Mouse (Mus musculus) lung, embryonic 14.5 days (tissue): Measurements from ENCODE around the gene Gtf2a1l. TPM values are rescaled to one million over a fixed set of nuclear protein-coding genes. Genes with fewer than 3 reads are reported as not detected.

Experiments
- ATAC-seq: fragments of 200-750 bp; cut with Nextera tagmentation; 2 replicates; pipeline ENCODE4 v1.8.0; 2017; ENCODE audit warnings: mild to moderate bottlenecking, moderate TSS enrichment, moderate library complexity; ENCODE audit not compliant: insufficient read depth
- DNase-seq: peaks from one replicate; pipeline ENCODE4 v3.0.0-alpha.2; 2015
- H3K27ac ChIP-seq: fragments of 300-500 bp; sonication (generic); 2 replicates; pipeline ENCODE4 v1.5.1; 2014; ENCODE audit warnings: low read depth, mild to moderate bottlenecking, moderate library complexity
- H3K27me3 ChIP-seq: fragments of 300-500 bp; sonication (generic); 2 replicates; pipeline ENCODE4 v1.6.1; 2014; ENCODE audit warnings: low read length, control low read depth; ENCODE audit not compliant: insufficient read depth
- H3K36me3 ChIP-seq: fragments of 300-500 bp; sonication (generic); 2 replicates; pipeline ENCODE4 v1.6.1; 2014; ENCODE audit warnings: control low read depth; ENCODE audit not compliant: insufficient read depth
- H3K4me1 ChIP-seq: fragments of 300-500 bp; sonication (generic); 2 replicates; pipeline ENCODE4 v1.6.1; 2014; ENCODE audit warnings: antibody characterized with exemption, control low read depth; ENCODE audit not compliant: insufficient read depth
- H3K4me2 ChIP-seq: fragments of 300-500 bp; sonication (generic); 2 replicates; pipeline ENCODE4 v1.6.1; 2014; ENCODE audit warnings: mild to moderate bottlenecking
- H3K4me3 ChIP-seq: fragments of 300-500 bp; sonication (generic); 2 replicates; pipeline ENCODE4 v1.5.1; 2014; ENCODE audit warnings: low read depth, low read length
- H3K9ac ChIP-seq: fragments of 300-500 bp; sonication (generic); 2 replicates; pipeline ENCODE4 v1.6.1; 2014
- H3K9me3 ChIP-seq: fragments of 300-500 bp; sonication (generic); 2 replicates; pipeline ENCODE4 v1.6.1; 2016; ENCODE audit warnings: low read depth, low read length, control low read depth
- CTCF ChIP-seq: IDR thresholded peaks from 2 replicates; pipeline ENCODE4 v1.5.1; 2016; ENCODE audit warnings: antibody characterized with exemption, low read depth
- WGBS: fragments of 180-500 bp; shearing (Covaris S2); extraction: QIAGEN DNeasy Blood & Tissue Kit; methylation state at CpG from one replicate; pipeline ENCODE4 v1.1.7; 2014; 5-methylcytosine and 5-hydroxymethylcytosine counted together
- polyA plus RNA-seq: library from polyadenylated mRNA; unstranded; fragments of >200 nt; fragmentation: Nextera tagmentation; extraction: Ambion mirVana; gene quantifications from 2 replicates; pipeline ENCODE4 v1.2.1, GENCODE M21; 2014

Gene Gtf2a1l
- polyA plus RNA-seq, 1 experiment from 2014 or later, result not detected

GRCm38 (mm10) chr17:88688226-88688625 is 19.8 kb downstream of the Gtf2a1l start:
- H3K36me3 ChIP-seq, result no peaks in the 10 kb centered on the region
- WGBS, result 59% methylated on average over 11 of the region's 11 CpGs
- no peak overlapping the region for H3K4me3 ChIP-seq
- no peak overlapping the region for H3K4me2 ChIP-seq
- ATAC-seq (no peak), DNase-seq (no peak)
- no peaks in the 10 kb centered on the region for H3K27me3 ChIP-seq
- H3K4me1 ChIP-seq, result no peaks in the 10 kb centered on the region
- H3K27ac ChIP-seq, result no peak overlapping the region
- no peak for TF ChIP-seq CTCF
- no peaks in the 10 kb centered on the region for H3K9me3 ChIP-seq
- no peak overlapping the region for H3K9ac ChIP-seq

GRCm38 (mm10) chr17:88696656-88697333 is 28.3 kb downstream of the Gtf2a1l start:
- Histone ChIP-seq H3K4me2 (no peak overlapping the region), H3K36me3 (no peaks in the 10 kb centered on the region), H3K9ac (no peak overlapping the region), H3K9me3 (no peaks in the 10 kb centered on the region), H3K27ac (peak overlapping the region; percentile 36; the same call in 1 of the 2 replicates), H3K27me3 (no peaks in the 10 kb centered on the region), H3K4me3 (no peak overlapping the region), H3K4me1 (no peaks in the 10 kb centered on the region)
- ATAC-seq, result peak; percentile 38; the same call in 1 of the 2 replicates
- WGBS, result 47% methylated on average over 9 of the region's 9 CpGs
- TF ChIP-seq CTCF, result no peak
- peak; percentile 31 for DNase-seq

GRCm38 (mm10) chr17:88700901-88701300 is 32.4 kb downstream of the Gtf2a1l start:
- H3K4me2 ChIP-seq, result no peak overlapping the region
- no peak for ATAC-seq
- H3K27me3 ChIP-seq, result no peaks in the 10 kb centered on the region
- no peak for DNase-seq
- no peaks in the 10 kb centered on the region for H3K9me3 ChIP-seq
- H3K9ac ChIP-seq, result no peak overlapping the region
- no peak overlapping the region for H3K27ac ChIP-seq
- no peaks in the 10 kb centered on the region for H3K36me3 ChIP-seq
- no peaks in the 10 kb centered on the region for H3K4me1 ChIP-seq
- H3K4me3 ChIP-seq, result no peak overlapping the region
- no peak for TF ChIP-seq CTCF

GRCm38 (mm10) chr17:88702345-88702744 is 33.9 kb downstream of the Gtf2a1l start:
- no peak overlapping the region; the same call in 1 of the 2 replicates for H3K27ac ChIP-seq
- 9% methylated on average over 6 of the region's 6 CpGs for WGBS
- H3K9me3 ChIP-seq, result no peaks in the 10 kb centered on the region
- DNase-seq, result peak; percentile 90
- H3K27me3 ChIP-seq, result no peaks in the 10 kb centered on the region
- no peak overlapping the region for H3K9ac ChIP-seq
- no peaks in the 10 kb centered on the region for H3K36me3 ChIP-seq
- peak; percentile 78 for ATAC-seq
- TF ChIP-seq CTCF, result no peak
- no peaks in the 10 kb centered on the region for H3K4me1 ChIP-seq
- peak overlapping the region; percentile 43 for H3K4me2 ChIP-seq
- no peak overlapping the region for H3K4me3 ChIP-seq

GRCm38 (mm10) chr17:88703112-88703511 is 34.7 kb downstream of the Gtf2a1l start:
- DNase-seq (no peak), ATAC-seq (peak; percentile 12; the same call in 1 of the 2 replicates)
- no peak overlapping the region for H3K4me3 ChIP-seq
- 25% methylated on average over 4 of the region's 4 CpGs for WGBS
- H3K9ac ChIP-seq, result no peak overlapping the region
- H3K4me2 ChIP-seq, result no peak overlapping the region
- no peaks in the 10 kb centered on the region for H3K36me3 ChIP-seq
- TF ChIP-seq CTCF, result no peak
- no peaks in the 10 kb centered on the region for H3K4me1 ChIP-seq
- H3K27ac ChIP-seq, result peak overlapping the region; percentile 58; the same call in 1 of the 2 replicates
- H3K27me3 ChIP-seq, result no peaks in the 10 kb centered on the region
- H3K9me3 ChIP-seq, result no peaks in the 10 kb centered on the region

GRCm38 (mm10) chr17:88706231-88706649 is 37.8 kb downstream of the Gtf2a1l start:
- no peak overlapping the region for H3K4me2 ChIP-seq
- no peaks in the 10 kb centered on the region for H3K4me1 ChIP-seq
- ATAC-seq, result no peak; the same call in 1 of the 2 replicates
- H3K9ac ChIP-seq, result no peak overlapping the region
- no peak for DNase-seq
- no peak overlapping the region for H3K4me3 ChIP-seq
- no peaks in the 10 kb centered on the region for H3K9me3 ChIP-seq
- H3K27me3 ChIP-seq, result no peaks in the 10 kb centered on the region
- H3K27ac ChIP-seq, result no peak overlapping the region
- no peak for TF ChIP-seq CTCF
- 56% methylated on average over 8 of the region's 8 CpGs for WGBS
- H3K36me3 ChIP-seq, result no peaks in the 10 kb centered on the region

- peak; percentile 38 for DNase-seq
- no peaks in the 10 kb centered on the region for H3K27me3 ChIP-seq
- no peak overlapping the region for H3K4me3 ChIP-seq
- ATAC-seq, result no peak
- no peaks in the 10 kb centered on the region for H3K36me3 ChIP-seq
- TF ChIP-seq CTCF, result no peak
- no peaks in the 10 kb centered on the region for H3K9me3 ChIP-seq
- 30% methylated on average over 8 of the region's 8 CpGs for WGBS
- no peak overlapping the region for H3K27ac ChIP-seq
- peak overlapping the region; percentile 31 for H3K4me2 ChIP-seq
- no peak overlapping the region for H3K9ac ChIP-seq
- H3K4me1 ChIP-seq, result no peaks in the 10 kb centered on the region
Observed at GRCm38 (mm10) chr17:88749646-88750045, 81.2 kb downstream of the Gtf2a1l start.
